Mouse (Mus musculus): ENCODE results near the gene Tnni3.

The Tnni3 gene

GRCm38 (mm10) chr7:4522292-4522691 lies 1.7 kb downstream of the Tnni3 start:
- intact Hi-C loops (cut with DNase I): loop anchor here (5.0 kb wide), 1 partner anchor 90 kb away; no protein-coding TSS in a partner anchor

GRCm38 (mm10) chr7:4521231-4522003 lies 2.6 kb downstream of the Tnni3 start:
- intact Hi-C loops (cut with DNase I): loop anchor here (5.0 kb wide), 1 partner anchor 89 kb away; no protein-coding TSS in a partner anchor

GRCm38 (mm10) chr7:4518487-4518886 lies 5.5 kb downstream of the Tnni3 start:
- intact Hi-C loops (cut with DNase I): no loop called here

- intact Hi-C loops (cut with DNase I): no loop called here
Observed at GRCm38 (mm10) chr7:4516332-4517050, 7.5 kb downstream of the Tnni3 start, which contains the start of gene Tnnt1. Gene Tnnt1, minus strand, starts transcription at chr7:4516382.

GRCm38 (mm10) chr7:4515853-4516252 lies 8.2 kb downstream of the Tnni3 start:
- intact Hi-C loops (cut with DNase I): no loop called here

GRCm38 (mm10) chr7:4513829-4514712 lies 10.0 kb downstream of the Tnni3 start:
- intact Hi-C loops (cut with DNase I): no loop called here

- intact Hi-C loops (cut with DNase I): no loop called here
Observed at GRCm38 (mm10) chr7:4513236-4513635, 10.8 kb downstream of the Tnni3 start.

- intact Hi-C loops (cut with DNase I): no loop called here
Observed at GRCm38 (mm10) chr7:4511489-4512224, 12.4 kb downstream of the Tnni3 start.

GRCm38 (mm10) chr7:4509863-4510608 lies 14.0 kb downstream of the Tnni3 start:
- intact Hi-C loops (cut with DNase I): no loop called here

GRCm38 (mm10) chr7:4508739-4509116 lies 15.3 kb downstream of the Tnni3 start:
- intact Hi-C loops (cut with DNase I): no loop called here

- intact Hi-C loops (cut with DNase I): no loop called here
Observed at GRCm38 (mm10) chr7:4508062-4508738, 15.8 kb downstream of the Tnni3 start.

- intact Hi-C loops (cut with DNase I): no loop called here
Observed at GRCm38 (mm10) chr7:4507220-4507619, 16.8 kb downstream of the Tnni3 start.

GRCm38 (mm10) chr7:4504646-4505435 lies 19.2 kb downstream of the Tnni3 start:
- intact Hi-C loops (cut with DNase I): no loop called here

GRCm38 (mm10) chr7:4503858-4504257 lies 20.2 kb downstream of the Tnni3 start:
- intact Hi-C loops (cut with DNase I): no loop called here

GRCm38 (mm10) chr7:4503100-4503499 lies 20.9 kb downstream of the Tnni3 start:
- intact Hi-C loops (cut with DNase I): no loop called here

- intact Hi-C loops (cut with DNase I): no loop called here
Observed at GRCm38 (mm10) chr7:4502421-4503090, 21.5 kb downstream of the Tnni3 start.

GRCm38 (mm10) chr7:4501558-4502397 lies 22.3 kb downstream of the Tnni3 start, which contains the start of gene Ppp1r12c:
Gene Ppp1r12c, minus strand, starts transcription at chr7:4501680.
- intact Hi-C loops (cut with DNase I): no loop called here
